Mouse (Mus musculus): ENCODE results near the gene Tenm4.

GRCm38 (mm10) chr7:96706531-96706930 lies 535.5 kb downstream of the Tenm4 start:
- TF ChIP-seq EP300 (IDR thresholded peaks at IDR 0.05; ENCODE audit: low read depth) (no peak), CTCF (IDR thresholded peaks at IDR 0.05; ENCODE audit: low read depth) (no peak)

Measured in heart, postnatal 0 days (tissue).